Mouse (Mus musculus) testis, postnatal 14 days (tissue): ENCODE measurements around the gene Scn1a.

Experiments used
- DNase-seq: peaks from one replicate; pipeline ENCODE4 v3.0.0; 2021; ENCODE audit warnings: low spot score

The Scn1a gene

DNA sequence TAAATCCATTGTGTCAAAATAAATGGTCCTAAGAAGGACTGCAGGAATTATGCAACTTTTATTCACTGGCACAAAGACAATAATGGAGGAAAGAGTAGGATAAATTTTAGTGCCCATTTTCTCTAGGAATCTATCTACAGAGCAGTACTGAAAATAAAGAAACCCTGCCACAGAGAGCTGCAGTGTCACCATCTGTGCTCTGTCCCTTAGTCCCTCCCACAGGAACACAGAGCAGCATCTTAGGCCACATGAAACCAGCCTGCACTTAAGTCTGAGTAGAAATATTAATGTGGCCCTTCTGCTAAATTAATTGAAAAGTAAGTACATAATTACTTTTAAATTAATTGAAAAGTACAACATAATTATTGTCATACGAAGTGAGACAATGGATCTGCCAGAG is 196.6 kb downstream of the Scn1a start:
- no peak for DNase-seq

DNA sequence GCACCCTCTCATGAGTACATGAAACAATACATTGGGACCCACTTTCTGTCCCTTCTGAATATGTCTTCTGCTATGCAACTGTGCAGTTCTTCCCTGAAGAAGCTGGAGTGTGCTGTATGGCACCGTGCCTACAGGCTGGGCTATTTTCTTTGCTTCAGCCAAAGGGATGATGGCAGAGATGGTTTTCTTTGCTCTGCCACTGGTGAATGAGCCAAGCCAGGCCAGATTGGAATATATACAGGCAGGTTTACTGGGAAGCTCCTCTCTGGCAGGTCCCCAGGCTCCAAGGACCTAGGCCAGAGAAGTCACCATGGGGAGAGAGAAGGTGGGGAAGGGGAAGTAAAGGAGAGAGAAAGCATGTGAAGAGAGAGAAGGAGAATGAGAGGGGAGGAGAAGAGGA is 200.3 kb downstream of the Scn1a start:
- DNase-seq = no peak

DNA sequence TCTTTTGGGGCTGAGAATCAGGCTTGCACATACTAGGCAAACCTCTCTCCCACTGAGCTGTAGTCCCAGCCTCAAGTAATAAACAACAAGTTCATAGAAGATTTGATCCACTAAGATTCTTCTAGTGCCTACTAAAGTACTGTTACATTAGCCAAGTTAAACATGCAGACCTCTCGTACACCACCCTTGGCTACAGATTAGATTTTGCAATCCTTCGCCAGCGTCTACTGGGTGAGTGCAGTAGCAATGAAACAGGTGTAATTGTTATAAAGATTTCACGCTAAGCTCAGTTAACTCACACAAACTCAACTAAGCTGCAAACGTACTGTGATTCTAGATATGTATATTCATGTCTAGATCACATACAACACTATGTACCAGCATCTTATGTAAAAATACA is 201.8 kb downstream of the Scn1a start:
- no peak for DNase-seq

DNA sequence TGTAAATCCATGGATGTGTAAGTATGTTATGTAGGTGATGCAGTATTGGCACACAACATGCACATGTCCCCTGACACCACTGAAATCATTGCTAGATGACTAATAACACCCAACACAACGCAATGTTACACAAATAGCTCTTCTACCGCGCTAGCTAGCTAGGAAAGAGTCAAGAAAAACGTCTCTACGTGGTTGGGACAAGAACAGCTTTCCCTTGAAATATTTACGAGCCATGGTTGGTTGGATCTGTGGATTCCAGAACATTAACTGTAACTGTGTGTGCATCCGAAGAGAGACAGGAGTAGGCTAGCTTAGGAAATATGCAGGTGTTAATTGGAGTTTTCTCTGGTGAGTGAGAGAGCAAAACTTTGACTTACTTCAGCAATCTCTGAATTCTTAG is 219.7 kb downstream of the Scn1a start:
- DNase-seq = no peak
